Mouse (Mus musculus): Measurements from ENCODE around the gene Serpina3i. TPM values are rescaled to one million over a fixed set of nuclear protein-coding genes. Genes with fewer than 3 reads are reported as not detected.

The Serpina3i gene
- total RNA-seq, 2 experiments from 2014 or later: 0.31 TPM; not detected in 1

- DNase-seq (ENCODE audit: low spot score in 2 of 2): no peak
These were observed 26.9 kb downstream of the Serpina3i start for GRCm38 (mm10) chr12:104289872-104290271.

DNA sequence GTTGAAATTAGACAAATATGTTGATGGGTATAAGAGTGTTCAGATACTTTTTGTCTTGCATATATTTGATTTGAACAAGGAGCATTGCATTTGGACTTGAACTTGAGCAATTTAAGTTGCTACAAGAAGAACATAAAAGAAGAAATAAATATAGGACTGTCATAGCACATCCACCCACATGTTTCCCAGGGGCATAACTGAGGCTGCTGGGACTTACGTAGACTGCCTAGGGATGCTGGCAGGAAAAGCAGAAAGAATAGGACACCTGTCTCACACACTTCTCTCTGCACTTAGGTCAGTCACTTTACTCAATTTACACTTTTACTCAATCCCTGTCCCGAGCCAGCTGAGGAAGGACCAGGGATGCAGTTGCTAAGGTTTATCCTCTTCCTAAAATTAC lies 31.0 kb downstream of the Serpina3i start:
- DNase-seq (ENCODE audit: low spot score in 2 of 2): no peak

- no peak for DNase-seq (ENCODE audit: low spot score in 2 of 2)
These were observed 35.1 kb downstream of the Serpina3i start for GRCm38 (mm10) chr12:104298049-104298448.

- no peak for DNase-seq (ENCODE audit: low spot score in 2 of 2)
These were observed 43.1 kb downstream of the Serpina3i start for GRCm38 (mm10) chr12:104305991-104306390.

GRCm38 (mm10) chr12:104314253-104314652 lies 51.3 kb downstream of the Serpina3i start, which contains the start of gene Serpina3j:
Gene Serpina3j (plus strand): TSS chr12:104314553.
- DNase-seq (ENCODE audit: low spot score in 2 of 2): no peak

Other genes with a start within 250 kb of the Serpina3i start
- not detected for gene Serpina9, start 249.4 kb upstream of the Serpina3i start, total RNA-seq (2021)
- not detected for gene Serpina12, start 218.7 kb upstream of the Serpina3i start, total RNA-seq (2021)
- gene Serpina5, start 162.0 kb upstream of the Serpina3i start, total RNA-seq (2021): not detected
- gene Serpina3a, start 150.4 kb upstream of the Serpina3i start, total RNA-seq (2021): not detected
- gene Serpina3b, start 135.1 kb upstream of the Serpina3i start, total RNA-seq (2021): not detected
- 1 to 10 TPM; 1.6 to 1.8 TPM for gene Serpina3c, start 109.3 kb upstream of the Serpina3i start, total RNA-seq (2021)
- not detected for gene Serpina3f, start 48.6 kb upstream of the Serpina3i start, total RNA-seq (2021)
- under 1 TPM; 0.20 to 0.91 TPM for gene Serpina3g, start 26.9 kb upstream of the Serpina3i start, total RNA-seq (2021)
- not detected for gene Serpina3j, start 51.4 kb downstream of the Serpina3i start, total RNA-seq (2021)
- 1 to 10 TPM in 1 of 2 experiments, under 1 TPM in 1; 0.42 to 1.6 TPM for gene Serpina3k, start 75.4 kb downstream of the Serpina3i start, total RNA-seq (2021)
- under 1 TPM; 0.17 to 0.93 TPM for gene Serpina3m, start 75.4 kb downstream of the Serpina3i start, total RNA-seq (2021)
- 1 to 10 TPM; 1.3 to 1.8 TPM for gene Serpina3n, start 143.6 kb downstream of the Serpina3i start, total RNA-seq (2021)
- gene Gsc, start 210.2 kb downstream of the Serpina3i start, total RNA-seq (2021): 1 to 10 TPM in 1 of 2 experiments, under 1 TPM in 1; 0.41 to 1.3 TPM

Measured in gastrocnemius, postnatal 4 days (tissue).